Mouse (Mus musculus) liver, adult 2 months (tissue): ENCODE data around the gene Atg10.

Source experiments
- CTCF ChIP-seq: fragments of 200-500 bp; IDR thresholded peaks from 2 replicates; pipeline ENCODE4 v1.5.1; 2011; ENCODE audit warnings: low read depth, low read length, control low read depth
- POLR2A ChIP-seq: fragments of 200-500 bp; IDR thresholded peaks from 2 replicates; pipeline ENCODE4 v1.6.1; 2011; ENCODE audit warnings: low read length, control low read depth; ENCODE audit not compliant: insufficient read depth; ENCODE audit errors: extremely low read depth

GRCm38 (mm10) chr13:90984073-90984472, 239.7 kb downstream of the Atg10 start:
- TF ChIP-seq POLR2A: no peak
- TF ChIP-seq CTCF: no peak
